Mouse (Mus musculus) CH12.LX (cell line): ENCODE measurements around the gene E430018J23Rik. TPM values are rescaled to one million over a fixed set of nuclear protein-coding genes. Genes with fewer than 3 reads are reported as not detected.
A peak's percentile ranks its signal among the peaks of the same experiment; 100 is the strongest.

ENCODE experiments used
- DNase-seq: peaks from one replicate; pipeline ENCODE4 v3.0.0-alpha.2; 2013; ENCODE audit errors: extremely low read depth
- H3K27ac ChIP-seq: 2 replicates; pipeline ENCODE4 v1.5.1; 2012; ENCODE audit warnings: low read depth, mild to moderate bottlenecking, control low read depth, moderate library complexity; ENCODE audit not compliant: insufficient read depth
- H3K27me3 ChIP-seq: replicated peaks from 2 replicates; pipeline ENCODE3; 2012; ENCODE audit warnings: inconsistent platforms
- H3K36me3 ChIP-seq, 2 experiments: replicated peaks in 1 of 2; 2 replicates each; pipeline versions ENCODE3 to v1.6.1; 2012; ENCODE audit warnings: inconsistent platforms in 1 of 2, low read length in 1 of 2, mild to moderate bottlenecking in 1 of 2, mixed read lengths in 1 of 2, moderate library complexity in 1 of 2; ENCODE audit not compliant: control insufficient read depth in 1 of 2, insufficient read depth in 1 of 2
- H3K4me1 ChIP-seq, 2 experiments: 2 replicates each; pipeline ENCODE4 v1.6.1; 2012; ENCODE audit warnings: inconsistent platforms in 1 of 2, moderate library complexity in 1 of 2; ENCODE audit not compliant: insufficient read depth in 2 of 2, control insufficient read depth in 1 of 2
- H3K4me2 ChIP-seq: 2 replicates; pipeline ENCODE4 v1.6.1; 2012; ENCODE audit warnings: low read depth, mild to moderate bottlenecking, control low read depth; ENCODE audit not compliant: poor library complexity, insufficient read depth, severe bottlenecking
- H3K4me3 ChIP-seq, 3 experiments: fragments of 150-350 bp in 1 of 3; sonication (generic) in 1 of 3; replicated peaks in 1 of 3; 2 replicates each; pipeline versions ENCODE3 to v1.5.1; 2011 to 2012; ENCODE audit warnings: low read depth in 2 of 3, low read length in 2 of 3, mild to moderate bottlenecking in 2 of 3, moderate library complexity in 2 of 3, control low read depth in 1 of 3, improper control_type of control experiment in 1 of 3, inconsistent platforms in 1 of 3, mixed read lengths in 1 of 3; ENCODE audit not compliant: poor library complexity in 1 of 3
- H3K79me2 ChIP-seq: replicated peaks from 2 replicates; pipeline ENCODE4 v1.6.1; 2012; ENCODE audit warnings: mild to moderate bottlenecking, moderate library complexity; ENCODE audit not compliant: control insufficient read depth, poor library complexity, insufficient read depth, severe bottlenecking; ENCODE audit errors: extremely low read depth
- H3K9ac ChIP-seq: 2 replicates; pipeline ENCODE4 v1.6.1; 2012; ENCODE audit warnings: low read depth, mild to moderate bottlenecking, control low read depth, moderate library complexity; ENCODE audit not compliant: insufficient read depth
- H3K9me3 ChIP-seq: replicated peaks from 2 replicates; pipeline ENCODE3; 2012; ENCODE audit warnings: low read length, inconsistent platforms, mixed read lengths
- BHLHE40 ChIP-seq: IDR thresholded peaks from 2 replicates; pipeline ENCODE4 v1.6.1; 2011; ENCODE audit warnings: mild to moderate bottlenecking, low read depth, low read length, improper control_type of control experiment
- CHD1 ChIP-seq: IDR thresholded peaks from 2 replicates; pipeline ENCODE4 v1.6.1; 2012; ENCODE audit warnings: low read depth, low read length, improper control_type of control experiment, inconsistent platforms
- CHD2 ChIP-seq: IDR thresholded peaks from 2 replicates; pipeline ENCODE4 v1.6.1; 2011; ENCODE audit warnings: low read length, improper control_type of control experiment
- CTCF ChIP-seq, 2 experiments: IDR thresholded peaks in 1 of 2; conservative IDR thresholded peaks in 1 of 2; 2 replicates each; pipeline ENCODE4 v1.5.1; 2011 to 2012; ENCODE audit warnings: low read depth in 2 of 2, low read length in 2 of 2, improper control_type of control experiment in 1 of 2, inconsistent platforms in 1 of 2, mild to moderate bottlenecking in 1 of 2, moderate library complexity in 1 of 2
- E2F4 ChIP-seq: IDR thresholded peaks from 2 replicates; pipeline ENCODE4 v1.6.1; 2011; ENCODE audit warnings: low read depth, low read length, improper control_type of control experiment; ENCODE audit not compliant: insufficient replicate concordance
- ELF1 ChIP-seq: IDR thresholded peaks from 2 replicates; pipeline ENCODE4 v1.6.1; 2014; ENCODE audit warnings: low read depth, mild to moderate bottlenecking, inconsistent platforms, low read length, improper control_type of control experiment
- EP300 ChIP-seq: IDR thresholded peaks from 2 replicates; pipeline ENCODE4 v1.6.1; 2011; ENCODE audit warnings: low read length, improper control_type of control experiment
- ETS1 ChIP-seq: conservative IDR thresholded peaks from 2 replicates; pipeline ENCODE4 v1.6.1; 2012; ENCODE audit warnings: low read depth, mild to moderate bottlenecking, inconsistent platforms, low read length, improper control_type of control experiment, moderate library complexity
- GABPA ChIP-seq: IDR thresholded peaks from 2 replicates; pipeline ENCODE4 v1.6.1; 2012; ENCODE audit warnings: low read depth, low read length, improper control_type of control experiment, inconsistent platforms; ENCODE audit not compliant: insufficient replicate concordance
- HCFC1 ChIP-seq: IDR thresholded peaks from 2 replicates; pipeline ENCODE4 v1.6.1; 2012; ENCODE audit warnings: low read depth, mild to moderate bottlenecking, inconsistent platforms, low read length, improper control_type of control experiment
- IRF4 ChIP-seq: IDR thresholded peaks from 2 replicates; pipeline ENCODE4 v1.6.1; 2014; ENCODE audit warnings: low read depth, mild to moderate bottlenecking, inconsistent platforms, low read length, improper control_type of control experiment
- JUN ChIP-seq: IDR thresholded peaks from 2 replicates; pipeline ENCODE4 v1.6.1; 2011; ENCODE audit warnings: low read depth, mild to moderate bottlenecking, low read length, improper control_type of control experiment, moderate library complexity; ENCODE audit not compliant: insufficient read depth
- JUND ChIP-seq: conservative IDR thresholded peaks from 2 replicates; pipeline ENCODE4 v1.6.1; 2011; ENCODE audit warnings: low read depth, low read length, improper control_type of control experiment
- KAT2A ChIP-seq: IDR thresholded peaks from 2 replicates; pipeline ENCODE4 v1.6.1; 2012; ENCODE audit warnings: low read length, improper control_type of control experiment, inconsistent platforms; ENCODE audit not compliant: insufficient replicate concordance
- MAFK ChIP-seq: IDR thresholded peaks from 2 replicates; pipeline ENCODE4 v1.6.1; 2011; ENCODE audit warnings: low read length, improper control_type of control experiment; ENCODE audit not compliant: insufficient replicate concordance
- MAX ChIP-seq: IDR thresholded peaks from 2 replicates; pipeline ENCODE4 v1.6.1; 2011; ENCODE audit warnings: low read length, improper control_type of control experiment
- MAZ ChIP-seq: IDR thresholded peaks from 2 replicates; pipeline ENCODE4 v1.6.1; 2012; ENCODE audit warnings: low read depth, mild to moderate bottlenecking, inconsistent platforms, low read length, improper control_type of control experiment, moderate library complexity
- MEF2A ChIP-seq: IDR thresholded peaks from 2 replicates; pipeline ENCODE4 v1.6.1; 2014; ENCODE audit warnings: low read depth, mild to moderate bottlenecking, inconsistent platforms, low read length, improper control_type of control experiment, borderline replicate concordance
- MXI1 ChIP-seq: IDR thresholded peaks from 2 replicates; pipeline ENCODE4 v1.6.1; 2011; ENCODE audit warnings: mild to moderate bottlenecking, low read depth, low read length, improper control_type of control experiment
- MYC ChIP-seq: IDR thresholded peaks from 2 replicates; pipeline ENCODE4 v1.6.1; 2011; ENCODE audit warnings: low read depth, mild to moderate bottlenecking, improper control_type of control experiment, low read length
- NELFE ChIP-seq: IDR thresholded peaks from 2 replicates; pipeline ENCODE4 v1.6.1; 2011; ENCODE audit warnings: low read depth, low read length, improper control_type of control experiment
- NRF1 ChIP-seq: IDR thresholded peaks from 2 replicates; pipeline ENCODE4 v1.6.1; 2014; ENCODE audit warnings: low read depth, mild to moderate bottlenecking, inconsistent platforms, low read length, improper control_type of control experiment, moderate library complexity
- PAX5 ChIP-seq: IDR thresholded peaks from 2 replicates; pipeline ENCODE4 v1.6.1; 2012; ENCODE audit warnings: low read length, inconsistent platforms, mixed read lengths
- POLR2A ChIP-seq: IDR thresholded peaks from 2 replicates; pipeline ENCODE4 v1.6.1; 2011; ENCODE audit warnings: low read depth, mild to moderate bottlenecking, improper control_type of control experiment, low read length
- POLR2AphosphoS2 ChIP-seq: IDR thresholded peaks from 2 replicates; pipeline ENCODE4 v1.6.1; 2011; ENCODE audit warnings: low read depth, low read length, improper control_type of control experiment
- RAD21 ChIP-seq: IDR thresholded peaks from 2 replicates; pipeline ENCODE4 v1.6.1; 2011; ENCODE audit warnings: low read depth, mild to moderate bottlenecking, low read length, improper control_type of control experiment, moderate library complexity
- RCOR1 ChIP-seq: conservative IDR thresholded peaks from 2 replicates; pipeline ENCODE4 v1.6.1; 2012; ENCODE audit warnings: low read depth, mild to moderate bottlenecking, inconsistent platforms, low read length, improper control_type of control experiment
- SIN3A ChIP-seq: IDR thresholded peaks from 2 replicates; pipeline ENCODE4 v1.6.1; 2012; ENCODE audit warnings: low read length, improper control_type of control experiment, inconsistent platforms
- SMC3 ChIP-seq: IDR thresholded peaks from 2 replicates; pipeline ENCODE4 v1.6.1; 2011; ENCODE audit warnings: low read depth, low read length, improper control_type of control experiment
- TBP ChIP-seq: conservative IDR thresholded peaks from 2 replicates; pipeline ENCODE4 v1.6.1; 2011; ENCODE audit warnings: low read depth, low read length, improper control_type of control experiment
- TCF12 ChIP-seq: IDR thresholded peaks from 2 replicates; pipeline ENCODE4 v1.6.1; 2014; ENCODE audit warnings: low read depth, mild to moderate bottlenecking, inconsistent platforms, low read length, improper control_type of control experiment
- UBTF ChIP-seq: IDR thresholded peaks from 2 replicates; pipeline ENCODE4 v1.6.1; 2012; ENCODE audit warnings: low read depth, mild to moderate bottlenecking, inconsistent platforms, low read length, improper control_type of control experiment, moderate library complexity
- USF1 ChIP-seq: IDR thresholded peaks from 2 replicates; pipeline ENCODE4 v1.6.1; 2014; ENCODE audit warnings: low read depth, mild to moderate bottlenecking, inconsistent platforms, low read length, improper control_type of control experiment
- USF2 ChIP-seq: conservative IDR thresholded peaks from 2 replicates; pipeline ENCODE4 v1.6.1; 2011; ENCODE audit warnings: low read depth, low read length, improper control_type of control experiment
- ZC3H11A ChIP-seq: IDR thresholded peaks from 2 replicates; pipeline ENCODE4 v1.6.1; 2012; ENCODE audit warnings: low read depth, mild to moderate bottlenecking, inconsistent platforms, low read length, improper control_type of control experiment
- ZKSCAN1 ChIP-seq: IDR thresholded peaks from 2 replicates; pipeline ENCODE4 v1.6.1; 2012; ENCODE audit warnings: low read depth, inconsistent platforms, low read length, improper control_type of control experiment, borderline replicate concordance
- ZMIZ1 ChIP-seq: IDR thresholded peaks from 2 replicates; pipeline ENCODE4 v1.6.1; 2012; ENCODE audit warnings: low read depth, mild to moderate bottlenecking, inconsistent platforms, low read length, improper control_type of control experiment
- ZNF384 ChIP-seq: IDR thresholded peaks from 2 replicates; pipeline ENCODE4 v1.6.1; 2012; ENCODE audit warnings: low read depth, low read length, improper control_type of control experiment, inconsistent platforms
- dilution Hi-C: fragments of 300-500 bp; cut with MboI; formaldehyde crosslinking; loops from 2 replicates; pipeline ENCODE4 v1.14.3; 2020; ENCODE audit warnings: low sequenced_read_pairs; ENCODE audit not compliant: extremely low pct_unique_long_range_greater_than_20kb, extremely low pct_ligation_motif_present
- in situ Hi-C: fragments of 300-500 bp; cut with MboI; formaldehyde crosslinking; loops from 3 replicates; pipeline ENCODE4 v1.14.3; 2019; ENCODE audit warnings: low sequenced_read_pairs, low pct_ligation_motif_present, low pct_unique_long_range_greater_than_20kb, mixed read lengths
- polyA plus RNA-seq: library from polyadenylated mRNA; unstranded; fragments of >175 nt; gene quantifications from 2 replicates; pipeline ENCODE4 v1.2.1, GENCODE M21; 2012; ENCODE audit warnings: low read depth; ENCODE audit not compliant: insufficient read length
- total RNA-seq, 2 experiments: library from RNA; depleted of rRNA; stranded (reverse); fragments of 300-350 nt in 1 of 2; fragments of >200 nt in 1 of 2; gene quantifications; 2 replicates each; pipeline ENCODE4 v1.2.3; 2012 to 2014

Gene E430018J23Rik
- total and polyA plus RNA-seq, 3 experiments, result 3.8 to 9.2 (median 8.9) TPM

DNA sequence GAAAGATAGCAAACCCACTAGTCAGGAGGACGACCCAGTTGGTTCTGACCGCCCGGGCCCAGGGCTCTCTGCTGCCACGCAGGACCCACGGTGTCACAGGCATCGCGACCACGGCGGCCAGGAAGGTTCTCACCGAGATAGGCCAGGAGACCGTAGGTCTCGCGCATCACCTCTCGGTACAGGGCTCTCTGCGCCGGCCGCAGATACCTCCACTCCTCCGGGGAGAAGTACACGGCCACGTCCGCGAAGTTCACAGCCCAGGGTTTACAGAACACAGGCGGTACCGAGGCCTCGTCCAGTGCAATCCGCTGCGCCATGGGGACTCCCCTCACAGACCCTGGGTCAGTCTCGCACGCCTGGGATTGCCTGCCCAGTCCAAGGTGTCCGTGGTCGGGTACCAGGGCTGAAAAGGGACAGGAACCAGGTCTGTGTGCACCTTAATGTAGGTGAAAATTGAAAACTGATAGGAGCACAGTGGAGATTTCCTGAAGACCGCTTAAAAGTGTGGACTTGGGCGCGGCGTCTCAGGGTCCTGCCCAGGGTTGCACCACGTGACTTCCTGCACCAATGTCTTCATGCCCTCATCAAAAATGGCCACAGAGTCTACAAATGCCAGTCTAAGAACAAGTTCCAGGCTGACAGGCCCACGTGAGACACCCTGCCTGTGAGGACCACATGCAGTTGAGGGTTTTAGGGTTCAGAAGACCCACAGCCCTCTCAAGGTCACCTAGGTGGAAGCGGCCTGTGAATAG, 6.6 kb downstream of the E430018J23Rik start, which contains the start of gene 9130019O22Rik:
Gene 9130019O22Rik, minus strand, starts transcription at position 526 of the 752 bp plus-strand sequence.
- H3K9ac ChIP-seq, result peak within 1 kb of the TSS; percentile 66
- no peak within 1 kb of the TSS for H3K27ac ChIP-seq
- H3K79me2 ChIP-seq, result no peaks in the 10 kb centered on the region
- peak; percentile 95 for DNase-seq
- H3K27me3 ChIP-seq, result no peaks in the 10 kb centered on the region
- H3K4me2 ChIP-seq, result peak within 1 kb of the TSS; percentile 71
- dilution Hi-C loops, result no loop called here
- H3K36me3 ChIP-seq, result peaks cover 15 to 30% of the 10 kb centered on the region in 2 experiments
- H3K9me3 ChIP-seq, result peaks cover 11% of the 10 kb centered on the region
- H3K4me1 ChIP-seq, result no peaks in the 10 kb centered on the region
- 0 out of 2 replicates have a peak, but pooled peaks have one; percentile 30 for TF ChIP-seq POLR2AphosphoS2
- TF ChIP-seq MYC, result peak; percentile 79; the same call in 1 of the 2 replicates
- peak; percentile 98 for TF ChIP-seq MAX
- TF ChIP-seq CTCF (conservative IDR thresholded peaks at IDR 0.05 in 1 of 2, IDR thresholded peaks at IDR 0.05 in 1 of 2; ENCODE audit: low read depth in 2 of 2, low read length in 2 of 2), result no peak
- TF ChIP-seq E2F4, result no peak
- TF ChIP-seq ETS1, result no peak
- TF ChIP-seq ZMIZ1, result peak; percentile 57
- TF ChIP-seq CHD1, result no peak
- TF ChIP-seq ZC3H11A, result no peak
- peak; percentile 95 for TF ChIP-seq USF1
- TF ChIP-seq NRF1, result peak; percentile 69
- TF ChIP-seq POLR2A, result peak; percentile 82
- TF ChIP-seq MEF2A, result peak; percentile 18; the same call in 1 of the 2 replicates
- no peak for TF ChIP-seq ZKSCAN1
- no peak for TF ChIP-seq RAD21
- TF ChIP-seq SMC3, result no peak
- TF ChIP-seq MAFK, result no peak
- TF ChIP-seq MAZ, result no peak
- TF ChIP-seq HCFC1, result peak; percentile 87
- TF ChIP-seq UBTF, result no peak
- no peak for TF ChIP-seq GABPA
- TF ChIP-seq TBP, result peak; percentile 89
- TF ChIP-seq MXI1, result peak; percentile 61; the same call in 1 of the 2 replicates
- TF ChIP-seq PAX5, result no peak
- TF ChIP-seq JUN, result no peak
- TF ChIP-seq EP300, result no peak
- no peak for TF ChIP-seq CHD2
- peak; percentile 97 for TF ChIP-seq USF2
- peak; percentile 76 for TF ChIP-seq NELFE
- TF ChIP-seq JUND, result no peak
- TF ChIP-seq KAT2A, result peak; percentile 49; the same call in 1 of the 2 replicates
- no peak for TF ChIP-seq ZNF384
- TF ChIP-seq IRF4, result no peak
- peak; percentile 63 for TF ChIP-seq SIN3A
- peak; percentile 58 for TF ChIP-seq ELF1
- peak; percentile 34 for TF ChIP-seq TCF12
- peak; percentile 79 for TF ChIP-seq BHLHE40
- TF ChIP-seq RCOR1, result no peak
- TF ChIP-seq, all 38 proteins: peak for 18
- in situ Hi-C loops, result no loop called here
- peak within 1 kb of the TSS; percentile 62 to 66 (median 64) for H3K4me3 ChIP-seq
